Mouse (Mus musculus) spleen, adult 18-20 months (tissue): ENCODE results near the gene Olfr870.
"Not testable (repeated sequence)": the region's sequence is repeated elsewhere in the genome, so short reads cannot be mapped to it uniquely, and the experiment has no call there.

Source experiments
- DNase-seq, 2 experiments: peaks; one replicate each; pipeline ENCODE4 v3.0.0; 2022; ENCODE audit warnings: mixed read lengths in 2 of 2

The Olfr870 gene

GRCm38 (mm10) chr9:20173957-20174356 is at the start of gene Olfr870:
Olfr870 (minus strand) TSS chr9:20174057.
- DNase-seq = no peak

- DNase-seq = no peak
These were observed 38.0 kb upstream of the Olfr870 start, which contains the start of gene Olfr871 for GRCm38 (mm10) chr9:20211907-20212306. Olfr871 (plus strand) TSS chr9:20212207.

DNA sequence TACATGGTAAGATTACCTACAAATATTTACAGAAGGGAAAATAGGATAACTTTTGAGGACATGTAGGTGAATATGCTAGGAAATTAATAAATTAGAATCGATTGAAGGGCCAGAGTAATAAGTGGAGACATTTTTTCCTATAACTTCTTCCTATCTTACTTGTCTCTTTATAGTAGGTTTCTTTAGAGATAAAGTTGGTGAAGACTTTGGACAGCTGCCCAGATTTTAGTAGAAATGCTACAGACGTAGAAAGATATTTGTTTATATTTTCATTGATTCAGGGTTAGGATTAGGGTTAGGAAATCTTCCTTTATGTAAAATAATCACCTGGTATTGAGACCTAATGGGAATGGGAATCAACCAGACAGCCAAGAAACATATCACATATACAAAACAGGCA is 37.6 kb upstream of the Olfr870 start:
- no peak for DNase-seq

DNA sequence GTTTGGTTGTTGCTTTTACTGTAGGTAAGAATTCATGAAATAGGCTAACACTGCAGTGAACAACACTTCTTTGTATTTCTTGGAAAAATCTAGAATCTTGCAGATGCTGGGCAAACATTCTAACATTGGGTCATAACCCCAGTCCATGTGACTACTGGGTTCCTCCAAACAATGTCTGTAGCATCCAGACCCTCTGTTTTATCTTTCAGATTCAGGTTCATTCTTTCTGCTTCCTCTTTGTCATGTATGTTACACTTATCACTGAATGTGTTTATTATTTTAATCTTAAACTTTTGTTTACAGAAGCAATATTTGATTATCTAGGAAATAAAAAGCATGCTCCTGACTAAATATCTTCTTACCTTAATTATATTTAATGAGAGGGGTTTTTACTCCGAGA is 37.0 kb upstream of the Olfr870 start:
- DNase-seq = no peak

DNA sequence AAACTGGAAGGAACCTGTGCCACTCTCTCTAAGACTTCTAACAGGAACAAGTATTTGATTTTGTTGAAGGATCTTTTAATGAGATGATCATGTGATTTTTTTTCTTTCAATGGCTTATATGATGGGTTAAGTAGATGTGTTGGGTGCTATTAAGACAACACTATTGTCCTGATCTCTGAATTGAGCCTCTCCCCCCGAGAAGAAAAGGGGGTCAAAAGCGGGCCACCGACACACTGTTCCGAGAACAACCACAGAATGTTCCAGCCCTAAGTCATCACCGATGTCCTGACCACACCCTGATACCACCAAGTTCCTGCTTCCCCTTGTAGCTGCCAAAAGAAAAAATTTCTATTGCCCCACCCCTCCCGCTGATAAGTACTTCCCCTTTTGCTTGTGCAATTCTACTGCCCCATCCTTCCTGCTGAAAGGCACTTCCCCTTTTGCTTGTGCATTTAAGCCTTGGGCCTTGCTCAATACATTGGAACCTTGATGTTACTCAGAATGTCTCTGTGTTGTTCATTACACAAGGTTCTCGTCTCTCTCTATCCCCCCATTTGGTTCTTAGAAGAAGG is 29.6 kb upstream of the Olfr870 start:
- not testable (repeated sequence) for DNase-seq

DNA sequence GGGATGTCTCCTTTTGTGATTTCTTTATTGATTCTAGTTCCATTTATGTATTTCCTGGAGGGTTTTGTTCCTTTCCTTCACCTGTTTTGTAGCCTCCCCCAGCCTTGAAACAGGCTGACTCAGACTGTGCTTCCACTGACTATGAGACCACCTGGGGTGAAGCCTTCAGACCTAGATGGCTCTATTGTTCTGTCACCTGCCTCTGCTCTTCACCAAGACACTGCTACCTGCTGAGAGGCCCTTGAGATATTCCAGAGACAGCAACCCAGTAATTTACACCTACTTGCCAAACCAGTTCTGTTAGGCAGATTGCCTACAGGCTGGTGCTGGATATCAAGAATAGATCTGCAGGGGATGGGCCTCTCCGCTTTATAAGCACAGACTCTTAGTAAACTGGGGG is 28.3 kb upstream of the Olfr870 start:
- no peak for DNase-seq

DNA sequence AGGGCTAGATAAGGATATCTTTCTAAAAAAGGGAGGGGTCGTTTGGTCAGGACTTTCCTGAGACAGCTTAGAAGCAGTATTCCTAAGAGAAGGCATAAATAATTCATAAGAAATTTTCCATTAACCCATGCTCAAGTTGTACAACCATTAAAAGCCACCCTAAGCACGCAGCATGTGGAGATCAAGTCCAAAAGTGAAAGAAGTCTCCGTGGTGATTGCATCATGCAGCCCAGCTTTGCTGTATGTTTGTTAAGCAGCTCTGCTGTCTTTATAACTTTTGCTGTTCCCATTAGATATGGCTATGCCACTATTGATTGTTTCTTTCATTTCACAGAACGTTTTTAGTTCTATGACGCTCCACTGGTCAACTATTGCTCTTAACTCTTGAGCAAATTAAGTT is 5.6 kb upstream of the Olfr870 start:
- no peak for DNase-seq

- no peak for DNase-seq
These were observed 24.2 kb downstream of the Olfr870 start for GRCm38 (mm10) chr9:20149706-20150105.

- no peak for DNase-seq
These were observed 45.1 kb downstream of the Olfr870 start, which contains the start of gene Olfr869 for GRCm38 (mm10) chr9:20128709-20129108. Olfr869 (plus strand) TSS chr9:20129009.
